Mouse (Mus musculus) CD4-positive, CD25-positive, alpha-beta regulatory T cell, adult 2 months (primary cell): Measurements from ENCODE around the gene Ctss.
A peak's percentile ranks its signal among the peaks of the same experiment; 100 is the strongest.

ENCODE experiments used
- DNase-seq: peaks from one replicate; pipeline ENCODE4 v3.0.0-alpha.2; 2012; ENCODE audit warnings: low read depth, low spot score

Ctss gene

DNA sequence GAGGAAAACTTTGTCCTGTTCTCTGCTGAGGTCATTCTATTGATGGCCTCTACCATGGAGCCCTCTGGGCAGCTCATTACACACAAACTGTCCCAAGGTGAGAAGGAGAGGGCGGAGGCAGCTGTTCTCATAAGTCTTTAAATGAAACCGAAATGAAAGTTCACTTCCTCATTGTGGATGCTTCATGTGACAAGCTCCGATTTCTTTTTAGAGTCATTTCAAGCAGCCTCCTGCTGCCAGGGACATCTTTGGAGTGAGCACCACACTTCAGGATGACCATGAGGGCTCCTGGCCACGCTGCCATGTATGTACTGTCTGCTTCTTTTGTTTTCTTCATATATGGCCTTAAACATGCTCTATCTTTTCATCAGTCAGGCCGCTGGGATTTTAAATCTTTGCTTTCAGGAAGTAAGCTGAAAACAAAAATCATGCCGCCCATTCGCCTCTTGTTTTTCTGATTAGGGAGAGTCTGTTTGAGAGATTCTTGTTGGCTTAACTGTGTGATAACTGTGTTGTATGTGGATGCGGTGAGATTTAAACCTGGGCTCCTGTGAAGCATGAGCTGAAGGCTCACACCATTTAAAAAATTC is at the start of gene Ctss:
Gene Ctss (plus strand): TSS at position 165 of the 590 bp plus-strand sequence.
- peak; percentile 67 for DNase-seq

DNA sequence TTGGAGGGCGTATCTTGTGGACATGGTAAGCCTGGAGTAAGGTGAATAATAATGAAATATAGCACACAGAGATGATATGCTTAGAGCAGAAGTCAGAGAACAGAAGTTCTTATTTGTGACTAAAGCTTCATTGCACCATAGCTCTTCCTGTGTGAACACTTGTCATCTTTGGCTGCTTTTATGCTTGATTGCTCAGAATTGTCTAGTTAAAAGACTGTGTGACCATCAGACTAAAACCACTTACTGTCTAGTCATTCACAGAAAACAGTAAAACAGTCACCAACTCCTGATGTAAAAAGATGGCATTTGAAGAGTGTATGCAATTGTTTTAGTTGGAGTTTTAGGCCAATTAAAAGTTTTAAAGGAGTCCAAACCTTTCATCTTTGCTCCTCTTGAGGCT is 47.6 kb upstream of the Ctss start:
- no peak for DNase-seq

- no peak for DNase-seq
Observed at GRCm38 (mm10) chr3:95486421-95486820, 40.2 kb upstream of the Ctss start.

DNA sequence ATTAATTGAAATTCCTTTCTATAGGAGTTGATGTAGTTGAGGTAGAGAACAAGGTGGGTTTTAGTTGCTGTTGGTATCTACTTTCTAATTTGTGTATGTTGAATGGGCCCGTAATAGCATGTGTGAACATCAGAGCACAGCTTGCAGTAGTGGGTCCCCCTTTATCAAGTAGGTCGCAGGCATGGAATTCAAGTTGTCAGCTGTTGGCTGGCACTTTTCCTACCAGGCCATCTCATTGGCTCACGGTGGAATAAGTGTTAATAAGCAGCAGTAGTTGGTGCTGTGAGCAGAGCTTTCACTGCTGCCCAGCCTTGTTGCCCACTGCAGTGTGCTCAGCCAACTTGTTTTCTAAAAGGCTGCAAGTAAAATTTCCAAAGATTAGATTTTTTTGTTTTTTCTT is 37.9 kb upstream of the Ctss start:
- no peak for DNase-seq

GRCm38 (mm10) chr3:95490238-95490637 is 36.3 kb upstream of the Ctss start:
- no peak for DNase-seq

DNA sequence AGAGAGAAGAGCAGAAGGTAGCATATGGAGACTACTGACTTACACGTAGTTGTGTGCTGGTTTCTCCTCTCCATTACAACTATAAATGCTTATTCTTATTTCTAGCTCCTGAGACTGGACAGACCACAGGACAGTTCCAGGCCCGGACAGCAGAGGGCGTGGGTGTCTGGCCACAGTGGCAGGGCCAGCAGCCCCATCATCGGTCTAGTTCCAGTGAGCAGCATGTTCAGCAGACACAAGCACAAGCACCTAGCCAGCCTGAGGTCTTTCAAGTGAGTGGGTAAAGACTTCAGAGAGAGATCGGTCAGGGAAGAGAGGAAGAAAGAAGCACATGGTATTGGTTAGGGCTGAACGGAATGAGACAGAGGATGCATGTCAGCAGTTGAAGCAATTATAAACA is 32.2 kb upstream of the Ctss start:
- peak; percentile 71 for DNase-seq

- DNase-seq, result no peak
Observed at GRCm38 (mm10) chr3:95498229-95498628, 28.4 kb upstream of the Ctss start.

- no peak for DNase-seq
Observed at GRCm38 (mm10) chr3:95499024-95499423, 27.6 kb upstream of the Ctss start, which contains the start of gene Ctsk. Gene Ctsk, plus strand, starts transcription at chr3:95499256.

GRCm38 (mm10) chr3:95499496-95500140 is 27.0 kb upstream of the Ctss start:
- DNase-seq, result no peak

DNA sequence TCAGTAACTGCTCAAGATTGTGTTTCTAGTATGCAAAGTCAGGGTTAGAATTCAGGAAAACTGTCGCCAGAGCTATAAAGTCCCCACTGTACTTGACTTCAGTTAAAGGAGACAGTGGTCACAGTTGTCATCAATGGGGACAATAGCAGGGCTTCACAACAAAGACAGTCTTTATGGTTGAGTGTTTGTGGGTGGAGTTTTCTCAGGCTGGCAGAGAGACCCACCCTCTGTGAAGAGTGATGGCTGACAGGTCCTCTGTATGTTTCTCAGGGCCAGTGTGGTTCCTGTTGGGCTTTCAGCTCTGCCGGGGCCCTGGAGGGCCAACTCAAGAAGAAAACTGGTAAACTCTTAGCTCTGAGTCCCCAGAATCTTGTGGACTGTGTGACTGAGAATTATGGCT is 24.3 kb upstream of the Ctss start:
- no peak for DNase-seq

- no peak for DNase-seq
Observed at GRCm38 (mm10) chr3:95509348-95509747, 17.2 kb upstream of the Ctss start.

- peak; percentile 81 for DNase-seq
Observed at GRCm38 (mm10) chr3:95511611-95512180, 14.9 kb upstream of the Ctss start.

GRCm38 (mm10) chr3:95516614-95517041 is 10.0 kb upstream of the Ctss start:
- no peak for DNase-seq

DNA sequence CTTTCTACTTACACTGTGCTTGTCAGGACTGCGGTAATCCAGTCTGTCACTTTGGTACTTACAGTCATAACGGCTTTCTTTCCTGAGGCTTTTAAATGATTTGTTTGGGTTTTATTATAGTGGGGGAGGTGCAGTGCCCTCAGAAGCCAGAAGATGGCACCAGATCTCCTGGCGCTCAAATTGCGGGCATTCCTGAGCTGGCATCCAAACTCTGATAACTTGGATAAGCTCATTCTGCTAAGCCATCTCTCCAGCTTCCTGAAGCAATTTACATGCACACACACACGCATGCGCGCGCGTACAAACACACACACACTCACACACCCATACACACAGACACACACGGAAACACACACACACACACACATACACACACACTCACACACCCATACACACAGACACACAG is 9.1 kb upstream of the Ctss start:
- peak; percentile 83 for DNase-seq

GRCm38 (mm10) chr3:95518891-95519290 is 7.7 kb upstream of the Ctss start:
- DNase-seq, result no peak

- DNase-seq, result no peak
Observed at GRCm38 (mm10) chr3:95519315-95519714, 7.3 kb upstream of the Ctss start.

DNA sequence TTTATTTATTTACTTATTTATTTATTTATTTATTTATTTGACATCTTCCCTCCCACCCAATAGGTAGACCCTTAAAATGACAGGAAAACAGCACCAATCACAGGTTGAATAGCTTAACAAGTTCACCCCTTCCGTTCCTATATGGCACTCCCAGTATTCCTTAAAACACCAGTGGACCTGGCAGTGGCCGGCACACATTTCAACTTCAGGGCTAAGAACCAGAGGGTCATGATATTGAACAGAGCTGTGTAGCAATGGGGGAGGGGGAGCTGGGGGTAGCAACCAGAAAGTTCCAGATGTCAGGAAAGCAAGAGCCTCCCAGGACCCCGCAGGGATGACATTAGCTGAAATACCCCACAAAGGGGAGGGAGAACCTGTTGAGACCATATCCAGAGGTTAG is 6.5 kb upstream of the Ctss start:
- DNase-seq, result no peak

DNA sequence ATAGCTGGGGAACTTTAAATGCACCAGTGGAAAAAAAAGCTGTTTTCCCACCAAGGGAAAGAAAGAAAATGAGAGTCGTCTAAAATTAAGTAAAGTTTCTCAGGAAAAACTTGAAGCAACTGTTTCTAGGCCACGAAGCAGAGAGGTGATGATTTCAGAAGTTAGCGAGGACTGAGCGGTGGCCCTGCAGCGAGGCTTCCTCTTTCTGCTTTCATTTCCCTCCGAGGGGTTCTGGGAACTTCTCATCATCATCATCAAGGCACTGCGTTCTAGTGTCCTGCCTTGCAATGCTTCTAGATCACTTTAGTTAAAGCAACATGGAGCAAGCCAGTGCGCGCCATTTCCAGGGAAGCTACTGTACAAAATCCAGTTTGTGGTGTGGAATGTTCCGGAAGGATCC is 5.4 kb upstream of the Ctss start:
- DNase-seq, result no peak

GRCm38 (mm10) chr3:95523662-95524061 is 2.9 kb upstream of the Ctss start:
- DNase-seq, result peak; percentile 78

- no peak for DNase-seq
Observed at GRCm38 (mm10) chr3:95524673-95525072, 1.9 kb upstream of the Ctss start.

DNA sequence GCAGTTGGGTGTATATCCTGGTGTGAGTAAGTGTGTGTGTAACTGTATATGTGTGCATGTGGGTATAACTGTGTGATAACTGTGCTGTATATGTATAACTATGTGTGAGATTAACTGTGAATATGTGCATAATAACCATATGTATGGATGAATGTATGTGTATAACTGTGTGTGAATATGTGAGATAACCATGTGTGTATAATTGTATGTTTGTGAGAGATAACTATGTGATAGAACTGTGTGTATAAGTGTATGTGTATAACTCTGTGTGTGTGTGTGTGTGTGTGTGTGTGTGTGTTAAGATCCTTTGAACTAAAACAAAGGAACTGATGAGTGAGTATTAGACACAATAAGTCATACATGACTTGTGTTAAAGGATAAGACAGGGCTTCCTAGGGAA is 475 bp upstream of the Ctss start:
- no peak for DNase-seq

- no peak for DNase-seq
Observed at GRCm38 (mm10) chr3:95529814-95530213, 3.2 kb downstream of the Ctss start.

DNA sequence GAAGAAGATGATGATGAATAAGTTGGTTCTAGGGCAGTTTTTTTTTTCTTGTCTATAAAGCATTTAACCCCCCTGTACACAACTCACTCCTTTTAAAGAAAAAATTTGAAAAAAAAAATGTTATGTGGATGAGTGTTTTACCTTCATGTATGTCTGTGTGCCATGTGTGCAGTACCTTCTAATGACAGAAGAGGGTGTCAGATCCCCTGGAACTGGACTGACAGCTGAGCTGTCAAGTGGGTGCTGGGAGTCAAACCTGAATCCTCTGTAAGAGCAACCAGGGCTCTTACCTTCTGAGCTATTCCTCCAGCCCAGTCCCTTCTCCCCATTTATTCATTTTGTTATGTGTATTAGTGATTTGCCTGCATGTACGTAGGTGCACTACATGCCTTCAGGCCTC is 4.4 kb downstream of the Ctss start:
- no peak for DNase-seq
